27 mouse cellular contexts compared by ENCODE assay signal in the genomic region with DNA sequence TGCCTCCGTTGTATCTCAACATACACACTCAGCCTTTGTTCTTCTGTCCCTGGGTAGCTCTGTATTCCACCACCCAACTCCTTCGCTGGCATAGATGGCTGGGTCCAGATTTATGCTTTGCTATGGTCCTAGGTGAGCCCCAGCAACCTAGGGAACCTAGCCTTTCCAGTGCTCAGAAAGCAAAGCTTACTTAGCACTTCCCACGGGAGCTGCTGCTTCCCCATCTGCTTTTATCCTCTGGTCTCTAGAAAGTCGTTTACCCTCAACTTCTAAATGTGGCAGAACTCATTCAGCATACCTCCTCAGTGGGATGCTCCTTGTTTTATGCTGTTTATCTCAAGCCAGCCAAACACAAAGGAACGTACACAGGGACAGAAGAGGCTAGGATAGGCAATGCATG.
DNase-seq lines count a peak whose midpoint lies in the region; ATAC-seq lines count a peak whose summit lies in the region.
"Had no signal": no experiment of that assay in that cellular context is flagged by ENCODE, and none has a peak within 500 bp of the region (broad histone marks: within the 10 kb centered on the region; RNA-seq: fewer than 3 reads in every experiment).

No protein-coding gene starts in this region.

- 54% methylated on average over 5 of the region's 5 CpGs for WGBS in neural tube, embryonic 13.5 days
- WGBS in neural tube, embryonic 15.5 days, result 52% methylated on average over 5 of the region's 5 CpGs

- H3K27me3 ChIP-seq in neural tube, embryonic 13.5 days, result no peaks in the 10 kb centered on the region
- no peaks in the 10 kb centered on the region for H3K27me3 ChIP-seq in neural tube, embryonic 15.5 days (replicated peaks)
- H3K27me3 ChIP-seq: heart, embryonic 12.5 days; hindbrain, embryonic 12.5 days; intestine, embryonic 15.5 days; limb, embryonic 12.5 days; neural tube, embryonic 12.5 days; stomach, embryonic 15.5 days had no signal

- H3K36me3 ChIP-seq in neural tube, embryonic 13.5 days, result peaks cover 10% of the 10 kb centered on the region; the same call in 1 of the 2 replicates
- H3K36me3 ChIP-seq in neural tube, embryonic 15.5 days, result no peaks in the 10 kb centered on the region
- H3K36me3 ChIP-seq: heart, embryonic 12.5 days; hindbrain, embryonic 12.5 days; intestine, embryonic 15.5 days; limb, embryonic 12.5 days; neural tube, embryonic 12.5 days; stomach, embryonic 15.5 days had no signal

- H3K4me1 ChIP-seq in neural tube, embryonic 13.5 days (replicated peaks), result peaks cover 18% of the 10 kb centered on the region
- peaks cover 18% of the 10 kb centered on the region for H3K4me1 ChIP-seq in neural tube, embryonic 15.5 days
- H3K4me1 ChIP-seq: stomach, embryonic 15.5 days had no signal

- H3K4me3 ChIP-seq in neural tube, embryonic 13.5 days, result no peak overlapping the region
- H3K4me3 ChIP-seq in neural tube, embryonic 15.5 days (replicated peaks), result no peak overlapping the region
- H3K4me3 ChIP-seq: heart, embryonic 12.5 days; hindbrain, embryonic 12.5 days; intestine, embryonic 15.5 days; limb, embryonic 12.5 days; neural tube, embryonic 12.5 days; stomach, embryonic 15.5 days had no signal

- H3K9me3 ChIP-seq in neural tube, embryonic 13.5 days, result no peaks in the 10 kb centered on the region
- no peaks in the 10 kb centered on the region for H3K9me3 ChIP-seq in neural tube, embryonic 15.5 days (replicated peaks)
- H3K9me3 ChIP-seq: heart, embryonic 12.5 days; hindbrain, embryonic 12.5 days; intestine, embryonic 15.5 days; limb, embryonic 12.5 days; neural tube, embryonic 12.5 days; stomach, embryonic 15.5 days had no signal

- peak; percentile 71 for ATAC-seq in frontal cortex, adult (ENCODE audit: low TSS enrichment)
- no peak for ATAC-seq in neural tube, embryonic 13.5 days (ENCODE audit: low read depth)
- ATAC-seq in neural tube, embryonic 15.5 days (ENCODE audit: low FRiP score), result no peak
- ATAC-seq: forebrain, embryonic 14.5 days; intestine, embryonic 15.5 days; liver, postnatal 0 days; lung, postnatal 0 days had no signal

- H3K9ac ChIP-seq in neural tube, embryonic 13.5 days, result no peak overlapping the region
- H3K9ac ChIP-seq in neural tube, embryonic 15.5 days (replicated peaks), result no peak overlapping the region
- H3K9ac ChIP-seq: heart, embryonic 12.5 days; hindbrain, embryonic 12.5 days; intestine, embryonic 15.5 days; limb, embryonic 12.5 days; liver, postnatal 0 days; neural tube, embryonic 12.5 days; stomach, embryonic 15.5 days had no signal

- DNase-seq in frontal cortex, postnatal 10 days (ENCODE audit: low spot score in 2 of 2), result no peak
- peak; percentile 26 for DNase-seq in layer of hippocampus, adult 9-11 months
- no peak for DNase-seq in layer of hippocampus, adult 9-10 months (ENCODE audit: low spot score)
- peak; percentile 53 for DNase-seq in telencephalon, adult 2 months (ENCODE audit: low read depth, low spot score)
- DNase-seq: adrenal gland, postnatal 10 days; cerebellum, adult 8-10 months; gastrocnemius, postnatal 25 days; heart, adult 18-20 months; heart, postnatal 10 days; kidney, adult 8-10 months; kidney, postnatal 10 days; liver, postnatal 0 days; thymus, adult 18-20 months; thymus, postnatal 4 days had no signal

- no peak overlapping the region for H3K4me2 ChIP-seq in neural tube, embryonic 13.5 days
- H3K4me2 ChIP-seq in neural tube, embryonic 15.5 days, result no peak overlapping the region
- H3K4me2 ChIP-seq: heart, embryonic 12.5 days; hindbrain, embryonic 12.5 days; intestine, embryonic 15.5 days; limb, embryonic 12.5 days; liver, embryonic 11.5 days; neural tube, embryonic 12.5 days; stomach, embryonic 15.5 days had no signal

- 0 out of 2 replicates have a peak overlapping the region, but pooled peaks have one; percentile 18 for H3K27ac ChIP-seq in neural tube, embryonic 13.5 days (replicated peaks)
- H3K27ac ChIP-seq in neural tube, embryonic 15.5 days (replicated peaks), result no peak overlapping the region
- H3K27ac ChIP-seq: intestine, embryonic 15.5 days; limb, embryonic 12.5 days; macrophage; neural tube, embryonic 12.5 days; stomach, embryonic 15.5 days had no signal

Comparison
In these comparisons a context has a peak if more than half of its experiments do, and no peak if none do; other contexts are left out.
1. DNase-seq: peak in layer of hippocampus, adult 9-11 months (single experiment) and telencephalon, adult 2 months (single experiment); none in frontal cortex, postnatal 10 days (0 of 2) and layer of hippocampus, adult 9-10 months (single experiment).